Mouse (Mus musculus) MEL (cell line): ENCODE results near the gene Zeb2. TPM values are rescaled to one million over a fixed set of nuclear protein-coding genes. Genes with fewer than 3 reads are reported as not detected.

ENCODE experiments used
- DNase-seq: peaks from one replicate; pipeline ENCODE4 v3.0.0; 2011; ENCODE audit warnings: low read depth, low spot score
- H3K27ac ChIP-seq: 2 replicates; pipeline ENCODE4 v1.5.1; 2012; ENCODE audit warnings: low read depth, mild to moderate bottlenecking, control low read depth, low read length, moderate library complexity; ENCODE audit not compliant: control insufficient read depth
- H3K27me3 ChIP-seq, 2 experiments: fragments of 150-350 bp in 1 of 2; sonication (generic) in 1 of 2; 2 replicates each; pipeline ENCODE4 v1.6.1; 2012; ENCODE audit warnings: low read length in 2 of 2, mild to moderate bottlenecking in 2 of 2, improper control_type of control experiment in 1 of 2, moderate library complexity in 1 of 2; ENCODE audit not compliant: insufficient read depth in 2 of 2, control insufficient read depth in 1 of 2
- H3K36me3 ChIP-seq, 2 experiments: 2 replicates each; pipeline ENCODE4 v1.6.1; 2012 to 2014; ENCODE audit warnings: low read length in 2 of 2, improper control_type of control experiment in 1 of 2, inconsistent platforms in 1 of 2, mild to moderate bottlenecking in 1 of 2; ENCODE audit not compliant: insufficient read depth in 2 of 2, control insufficient read depth in 1 of 2
- H3K4me1 ChIP-seq, 2 experiments: fragments of 150-350 bp in 1 of 2; sonication (generic) in 1 of 2; 2 replicates each; pipeline ENCODE4 v1.6.1; 2012; ENCODE audit warnings: low read length in 2 of 2, improper control_type of control experiment in 1 of 2, mild to moderate bottlenecking in 1 of 2; ENCODE audit not compliant: insufficient read depth in 2 of 2, control insufficient read depth in 1 of 2
- H3K4me3 ChIP-seq, 2 experiments: fragments of 150-350 bp in 1 of 2; sonication (generic) in 1 of 2; 2 replicates each; pipeline ENCODE4 v1.5.1; 2012; ENCODE audit warnings: low read depth in 2 of 2, low read length in 2 of 2, mild to moderate bottlenecking in 2 of 2, moderate library complexity in 2 of 2, control low read depth in 1 of 2, improper control_type of control experiment in 1 of 2; ENCODE audit not compliant: control insufficient read depth in 1 of 2, insufficient read depth in 1 of 2
- H3K79me2 ChIP-seq: 2 replicates; pipeline ENCODE4 v1.6.1; 2012; ENCODE audit warnings: mild to moderate bottlenecking, low read length, moderate library complexity; ENCODE audit not compliant: control insufficient read depth, poor library complexity, insufficient read depth
- H3K9ac ChIP-seq: 2 replicates; pipeline ENCODE4 v1.6.1; 2012; ENCODE audit warnings: low read depth, mild to moderate bottlenecking, control low read depth, low read length, moderate library complexity; ENCODE audit not compliant: control insufficient read depth, poor library complexity, severe bottlenecking
- H3K9me3 ChIP-seq: fragments of 150-350 bp; sonication (generic); replicated peaks from 2 replicates; pipeline ENCODE4 v1.6.1; 2012; ENCODE audit warnings: mild to moderate bottlenecking, low read length, improper control_type of control experiment, moderate library complexity; ENCODE audit not compliant: insufficient read depth
- CHD1 ChIP-seq: IDR thresholded peaks from 2 replicates; pipeline ENCODE4 v1.6.1; 2012; ENCODE audit warnings: low read depth, mild to moderate bottlenecking, inconsistent platforms, low read length, improper control_type of control experiment
- CHD2 ChIP-seq: IDR thresholded peaks from 2 replicates; pipeline ENCODE4 v1.6.1; 2011; ENCODE audit warnings: low read length, improper control_type of control experiment
- CTCF ChIP-seq, 3 experiments: IDR thresholded peaks in 2 of 3; conservative IDR thresholded peaks in 1 of 3; 2 replicates each; pipeline ENCODE4 v1.5.1; 2011 to 2012; ENCODE audit warnings: low read length in 3 of 3, low read depth in 2 of 3, mild to moderate bottlenecking in 2 of 3, improper control_type of control experiment in 1 of 3, inconsistent platforms in 1 of 3, mixed read lengths in 1 of 3, moderate library complexity in 1 of 3; ENCODE audit not compliant: control insufficient read depth in 1 of 3, insufficient read depth in 1 of 3, poor library complexity in 1 of 3, severe bottlenecking in 1 of 3
- ELF1 ChIP-seq: IDR thresholded peaks from 2 replicates; pipeline ENCODE4 v1.6.1; 2014; ENCODE audit warnings: low read depth, mild to moderate bottlenecking, inconsistent platforms, low read length, improper control_type of control experiment, moderate library complexity
- EP300 ChIP-seq, 2 experiments: IDR thresholded peaks; 2 replicates each; pipeline ENCODE4 v1.6.1; 2011; ENCODE audit warnings: improper control_type of control experiment in 2 of 2, low read length in 2 of 2, low read depth in 1 of 2, mild to moderate bottlenecking in 1 of 2
- ETS1 ChIP-seq: IDR thresholded peaks from 2 replicates; pipeline ENCODE4 v1.6.1; 2012; ENCODE audit warnings: low read depth, mild to moderate bottlenecking, inconsistent platforms, low read length, improper control_type of control experiment, moderate library complexity
- GABPA ChIP-seq: IDR thresholded peaks from 2 replicates; pipeline ENCODE4 v1.6.1; 2012; ENCODE audit warnings: low read depth, mild to moderate bottlenecking, inconsistent platforms, low read length, improper control_type of control experiment, moderate library complexity
- GATA1 ChIP-seq: IDR thresholded peaks from 2 replicates; pipeline ENCODE4 v1.6.1; 2011; ENCODE audit warnings: low read depth, low read length, improper control_type of control experiment
- JUND ChIP-seq: IDR thresholded peaks from 2 replicates; pipeline ENCODE4 v1.6.1; 2011; ENCODE audit warnings: low read depth, mild to moderate bottlenecking, improper control_type of control experiment, low read length
- KAT2A ChIP-seq: conservative IDR thresholded peaks from 2 replicates; pipeline ENCODE4 v1.6.1; 2012; ENCODE audit warnings: low read depth, low read length, improper control_type of control experiment, inconsistent platforms
- MAFK ChIP-seq: IDR thresholded peaks from 2 replicates; pipeline ENCODE4 v1.6.1; 2011; ENCODE audit warnings: low read depth, mild to moderate bottlenecking, low read length, improper control_type of control experiment, borderline replicate concordance
- MEF2A ChIP-seq: IDR thresholded peaks from 2 replicates; pipeline ENCODE4 v1.6.1; 2014; ENCODE audit warnings: low read depth, mild to moderate bottlenecking, inconsistent platforms, low read length, improper control_type of control experiment; ENCODE audit not compliant: poor library complexity, insufficient replicate concordance, severe bottlenecking; ENCODE audit errors: extremely low read depth
- MXI1 ChIP-seq: IDR thresholded peaks from 2 replicates; pipeline ENCODE4 v1.6.1; 2011; ENCODE audit warnings: mild to moderate bottlenecking, low read depth, low read length, improper control_type of control experiment
- MYC ChIP-seq: IDR thresholded peaks from 2 replicates; pipeline ENCODE4 v1.6.1; 2011; ENCODE audit warnings: low read depth, mild to moderate bottlenecking, low read length, improper control_type of control experiment, moderate library complexity
- NELFE ChIP-seq: IDR thresholded peaks from 2 replicates; pipeline ENCODE4 v1.6.1; 2011; ENCODE audit warnings: low read depth, low read length, improper control_type of control experiment
- NRF1 ChIP-seq: IDR thresholded peaks from 2 replicates; pipeline ENCODE4 v1.6.1; 2014; ENCODE audit warnings: low read depth, mild to moderate bottlenecking, inconsistent platforms, low read length, improper control_type of control experiment, moderate library complexity; ENCODE audit not compliant: poor library complexity, insufficient read depth, severe bottlenecking
- POLR2A ChIP-seq, 2 experiments: IDR thresholded peaks; 2 replicates each; pipeline ENCODE4 v1.6.1; 2011 to 2012; ENCODE audit warnings: low read length in 2 of 2, mild to moderate bottlenecking in 2 of 2, control low read depth in 1 of 2, improper control_type of control experiment in 1 of 2, low read depth in 1 of 2, moderate library complexity in 1 of 2; ENCODE audit not compliant: control insufficient read depth in 1 of 2, insufficient read depth in 1 of 2, poor library complexity in 1 of 2
- POLR2AphosphoS2 ChIP-seq: IDR thresholded peaks from 2 replicates; pipeline ENCODE4 v1.6.1; 2011; ENCODE audit warnings: low read length, improper control_type of control experiment
- RAD21 ChIP-seq: IDR thresholded peaks from 2 replicates; pipeline ENCODE4 v1.6.1; 2011; ENCODE audit warnings: mild to moderate bottlenecking, low read depth, low read length, improper control_type of control experiment
- SIN3A ChIP-seq: IDR thresholded peaks from 2 replicates; pipeline ENCODE4 v1.6.1; 2012; ENCODE audit warnings: low read length, improper control_type of control experiment, inconsistent platforms
- TAL1 ChIP-seq: IDR thresholded peaks from 2 replicates; pipeline ENCODE4 v1.6.1; 2012; ENCODE audit warnings: mild to moderate bottlenecking, inconsistent platforms, low read length, moderate library complexity, mixed read lengths
- TBP ChIP-seq: IDR thresholded peaks from 2 replicates; pipeline ENCODE4 v1.8.0; 2011; ENCODE audit warnings: low read depth, low read length, improper control_type of control experiment
- USF2 ChIP-seq, 2 experiments: IDR thresholded peaks; 2 replicates each; pipeline ENCODE4 v1.6.1; 2011 to 2012; ENCODE audit warnings: improper control_type of control experiment in 2 of 2, low read length in 2 of 2, borderline replicate concordance in 1 of 2, inconsistent platforms in 1 of 2, low read depth in 1 of 2, mild to moderate bottlenecking in 1 of 2; ENCODE audit not compliant: insufficient read depth in 1 of 2
- ZMIZ1 ChIP-seq: IDR thresholded peaks from 2 replicates; pipeline ENCODE4 v1.6.1; 2012; ENCODE audit warnings: low read depth, mild to moderate bottlenecking, inconsistent platforms, low read length, improper control_type of control experiment, moderate library complexity
- polyA plus RNA-seq, 2 experiments: library from polyadenylated mRNA; stranded (reverse) in 1 of 2; unstranded in 1 of 2; fragments of >175 nt in 1 of 2; fragments of >200 nt in 1 of 2; gene quantifications; 2 replicates each; pipeline versions ENCODE4 v1.2.1 to v1.2.4; 2012; ENCODE audit warnings: low replicate concordance in 2 of 2, low read depth in 1 of 2; ENCODE audit not compliant: insufficient read length in 2 of 2, insufficient read depth in 1 of 2, missing spikeins in 1 of 2
- total RNA-seq: library from RNA; depleted of rRNA; stranded (reverse); fragments of 300-350 nt; gene quantifications from 2 replicates; pipeline ENCODE4 v1.2.3, GENCODE M21; 2012

The Zeb2 gene
- total and polyA plus RNA-seq, 3 experiments, result 12.8 to 12.9 TPM; not detected in 1

DNA sequence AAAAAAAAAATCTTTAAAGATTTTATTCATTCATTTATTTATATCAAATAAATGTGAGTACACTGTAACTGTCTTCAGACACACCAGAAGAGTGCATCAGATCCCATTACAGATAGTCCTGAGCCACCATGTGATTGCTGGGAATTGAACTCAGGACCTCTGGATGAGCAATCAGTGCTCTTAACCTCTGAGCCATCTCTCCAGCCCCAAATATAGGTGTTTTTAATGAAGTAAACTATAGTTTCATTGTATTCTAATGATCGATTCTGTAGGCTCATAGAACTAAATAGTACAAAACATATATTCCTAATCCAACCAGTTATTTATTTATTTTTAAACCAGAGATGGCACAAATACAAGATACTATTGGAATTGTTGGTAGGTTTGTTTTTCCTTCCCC lies 147.6 kb downstream of the Zeb2 start:
- H3K79me2 ChIP-seq, result no peaks in the 10 kb centered on the region
- TF ChIP-seq TBP (peak; percentile 92), MAFK (no peak)
- H3K27me3 ChIP-seq, result no peaks in the 10 kb centered on the region
- H3K9me3 ChIP-seq, result no peaks in the 10 kb centered on the region
- no peak for DNase-seq
- H3K27ac ChIP-seq, result peak overlapping the region; percentile 99
- H3K9ac ChIP-seq, result peak overlapping the region; percentile 34; the same call in 1 of the 2 replicates
- peaks cover 38 to 43% of the 10 kb centered on the region in 2 experiments for H3K4me1 ChIP-seq
- H3K4me3 ChIP-seq, result no peak overlapping the region
- H3K36me3 ChIP-seq, result peaks cover 0 to 60% of the 10 kb centered on the region in 2 experiments; a peak in 2 of 4 replicates

DNA sequence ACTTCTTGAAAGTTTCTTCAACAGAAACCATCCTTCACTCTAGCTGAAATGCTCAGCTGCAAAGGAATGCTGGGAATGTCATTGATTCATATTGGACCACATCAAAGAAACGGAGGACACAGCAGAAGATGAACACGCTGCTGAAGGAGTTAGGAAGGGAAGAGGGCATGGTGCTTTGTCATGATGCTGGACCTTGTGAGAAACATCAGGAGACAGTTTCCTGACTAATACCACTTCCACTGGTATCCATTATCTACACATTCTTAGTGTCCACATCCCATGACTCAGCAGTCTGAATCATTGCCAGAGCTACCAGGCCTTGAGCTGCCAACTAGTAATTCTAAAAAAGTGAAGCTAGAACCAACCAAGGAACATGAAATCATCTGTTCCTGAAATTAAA lies 148.0 kb downstream of the Zeb2 start:
- TF ChIP-seq MAFK (peak; percentile 55; the same call in 1 of the 2 replicates), SIN3A (peak; percentile 26; the same call in 1 of the 2 replicates), POLR2AphosphoS2 (no peak), MYC (no peak), GABPA (peak; percentile 74; the same call in 1 of the 2 replicates), POLR2A (IDR thresholded peaks at IDR 0.05; ENCODE audit: control insufficient read depth in 1 of 2, insufficient read depth in 1 of 2, low read depth in 1 of 2, low read length in 2 of 2, poor library complexity in 1 of 2) (no peak), JUND (peak; percentile 68; the same call in 1 of the 2 replicates), GATA1 (peak; percentile 65), EP300 (IDR thresholded peaks at IDR 0.05; ENCODE audit: low read depth in 1 of 2, low read length in 2 of 2) (peak; percentile 81 to 91), TAL1 (peak; percentile 25), ETS1 (peak; percentile 74), NRF1 (no peak)
- peak overlapping the region; percentile 85 for H3K27ac ChIP-seq
- H3K36me3 ChIP-seq, result peaks cover 0 to 55% of the 10 kb centered on the region in 2 experiments; a peak in 2 of 4 replicates
- H3K4me1 ChIP-seq, result peaks cover 35 to 40% of the 10 kb centered on the region in 2 experiments
- no peaks in the 10 kb centered on the region for H3K79me2 ChIP-seq
- H3K9me3 ChIP-seq, result no peaks in the 10 kb centered on the region
- peak overlapping the region; percentile 24; the same call in 1 of the 2 replicates for H3K9ac ChIP-seq
- no peaks in the 10 kb centered on the region for H3K27me3 ChIP-seq
- peak; percentile 84 for DNase-seq
- H3K4me3 ChIP-seq, result no peak overlapping the region

DNA sequence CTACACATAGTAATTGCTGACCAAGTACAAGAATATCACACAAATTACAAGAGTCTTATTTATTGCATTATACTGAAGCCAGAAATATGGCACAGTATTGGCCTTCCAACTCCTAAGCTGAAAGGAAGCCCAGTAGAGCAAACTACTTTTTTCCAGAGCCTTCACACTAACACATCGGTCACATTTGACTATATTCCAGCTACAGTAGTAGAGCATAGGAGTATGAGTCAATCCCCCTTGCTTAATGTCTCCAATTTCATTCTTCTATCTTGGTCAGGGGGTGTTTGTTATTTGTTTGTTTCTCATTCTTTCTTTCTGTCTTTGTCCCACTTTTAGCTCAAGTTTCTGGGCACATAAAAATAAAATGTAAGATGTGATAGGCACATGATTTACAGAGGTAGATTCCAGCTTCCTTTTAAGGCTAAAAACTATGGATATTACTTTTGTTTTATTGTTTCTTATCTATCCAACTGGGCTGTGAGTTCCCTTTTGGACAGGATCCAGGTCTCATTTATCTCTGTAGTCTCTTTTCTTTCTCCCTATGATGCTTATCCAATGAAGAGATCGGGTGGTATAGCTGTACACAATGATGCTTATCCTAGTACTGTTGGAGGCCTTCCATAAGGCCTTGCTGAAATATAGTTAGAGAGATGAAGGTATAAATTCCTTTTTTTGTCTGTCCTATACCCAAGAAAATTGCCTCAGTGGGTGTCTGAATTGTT lies 151.2 kb downstream of the Zeb2 start:
- DNase-seq, result peak; percentile 45
- H3K9me3 ChIP-seq, result no peaks in the 10 kb centered on the region
- peaks cover 0 to 57% of the 10 kb centered on the region in 2 experiments; a peak in 2 of 4 replicates for H3K36me3 ChIP-seq
- H3K4me3 ChIP-seq, result no peak overlapping the region
- no peak overlapping the region for H3K27ac ChIP-seq
- H3K79me2 ChIP-seq, result no peaks in the 10 kb centered on the region
- peaks cover 35 to 37% of the 10 kb centered on the region in 2 experiments for H3K4me1 ChIP-seq
- no peaks in the 10 kb centered on the region for H3K27me3 ChIP-seq
- no peak overlapping the region for H3K9ac ChIP-seq
- TF ChIP-seq CTCF (IDR thresholded peaks at IDR 0.05 in 2 of 3, conservative IDR thresholded peaks at IDR 0.05 in 1 of 3; ENCODE audit: control insufficient read depth in 1 of 3, insufficient read depth in 1 of 3, low read depth in 2 of 3, low read length in 3 of 3, poor library complexity in 1 of 3, severe bottlenecking in 1 of 3) (no peak), CHD1 (no peak), RAD21 (no peak), USF2 (IDR thresholded peaks at IDR 0.05; ENCODE audit: borderline replicate concordance in 1 of 2, insufficient read depth in 1 of 2, low read depth in 1 of 2, low read length in 2 of 2) (no peak), ZMIZ1 (no peak), ELF1 (no peak), CHD2 (no peak), MAFK (no peak), KAT2A (no peak), MXI1 (no peak), POLR2AphosphoS2 (no peak), NELFE (no peak), MEF2A (no peak)
